Mouse (Mus musculus) inflammation-experienced regulatory T-cells (primary cell): ENCODE data around the gene Efna3. TPM values are rescaled to one million over a fixed set of nuclear protein-coding genes. Genes with fewer than 3 reads are reported as not detected.

ENCODE experiments used
- polyA plus RNA-seq, 2 experiments: library from polyadenylated mRNA; unstranded; fragments of 100-300 nt; shearing (Covaris generic); gene quantifications; one replicate each; pipeline ENCODE4 v1.2.1; 2017

Efna3 gene
- under 1 TPM in 1 of 2 experiments, not detected in 1; 0.49 TPM for polyA plus RNA-seq

GRCm38 (mm10) chr3:89322514-89323165 is at the start of gene Efna3:
Efna3 (minus strand) TSS chr3:89322965.

GRCm38 (mm10) chr3:89365153-89365485 is 42.4 kb upstream of the Efna3 start, which contains the start of gene Dcst1:
Dcst1 (minus strand) TSS chr3:89365253.

DNA sequence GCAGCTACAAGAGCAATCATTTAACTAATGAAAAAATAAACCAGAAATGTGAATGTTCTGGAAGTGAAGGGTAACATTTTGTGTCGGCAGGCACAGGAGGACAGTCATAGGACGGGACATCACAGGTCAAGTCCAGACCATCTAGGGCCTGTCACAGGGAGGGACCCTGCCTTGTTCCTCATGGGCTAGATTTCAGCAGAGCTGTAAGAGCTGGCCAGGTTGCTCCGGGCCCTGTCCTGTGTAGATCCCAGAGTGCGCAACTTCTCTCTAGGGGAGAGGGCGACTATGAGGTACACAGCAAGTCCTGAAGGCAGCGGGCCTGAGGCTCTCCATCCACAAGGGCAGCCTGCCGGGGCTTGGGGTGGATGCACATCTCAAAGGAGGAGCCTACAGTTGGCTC is 38.9 kb upstream of the Efna3 start, which contains the start of gene Dcst2:
TSS of gene Dcst2 (plus strand) at position 301 of the 400 bp plus-strand sequence.

DNA sequence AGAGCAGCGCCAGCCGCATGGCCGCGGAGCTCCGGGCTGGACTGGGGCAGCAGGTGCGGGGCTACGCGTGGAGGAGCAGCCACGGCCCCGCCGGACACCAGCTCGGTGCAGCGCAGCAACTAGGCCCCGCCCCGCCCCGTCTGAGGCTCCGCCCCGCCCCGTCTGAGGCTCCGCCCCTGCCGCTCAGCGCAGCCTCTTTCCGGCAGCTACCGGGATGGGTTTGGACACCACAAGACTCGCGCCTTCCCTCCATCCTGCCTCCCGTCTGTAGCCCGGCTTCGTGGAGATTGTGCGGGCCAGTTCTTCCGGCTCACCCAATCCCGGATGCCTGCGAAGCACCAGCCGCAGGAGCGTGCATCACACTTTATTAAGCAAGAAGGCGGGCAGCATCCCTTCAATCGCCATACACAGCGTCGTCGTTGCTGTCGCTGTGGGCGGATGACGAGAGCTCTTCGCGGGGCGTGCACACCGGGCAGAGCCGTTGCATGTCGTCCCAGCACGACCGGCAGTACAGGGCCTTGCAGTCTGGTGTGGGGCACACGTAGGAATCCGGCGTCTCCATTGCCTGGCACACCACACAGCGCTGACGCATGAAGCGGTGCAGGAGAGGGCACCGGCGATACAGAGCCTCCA is 27.2 kb upstream of the Efna3 start, which contains the start of gene Adam15:
TSS of gene Adam15 (minus strand) at position 128 of the 633 bp plus-strand sequence.

DNA sequence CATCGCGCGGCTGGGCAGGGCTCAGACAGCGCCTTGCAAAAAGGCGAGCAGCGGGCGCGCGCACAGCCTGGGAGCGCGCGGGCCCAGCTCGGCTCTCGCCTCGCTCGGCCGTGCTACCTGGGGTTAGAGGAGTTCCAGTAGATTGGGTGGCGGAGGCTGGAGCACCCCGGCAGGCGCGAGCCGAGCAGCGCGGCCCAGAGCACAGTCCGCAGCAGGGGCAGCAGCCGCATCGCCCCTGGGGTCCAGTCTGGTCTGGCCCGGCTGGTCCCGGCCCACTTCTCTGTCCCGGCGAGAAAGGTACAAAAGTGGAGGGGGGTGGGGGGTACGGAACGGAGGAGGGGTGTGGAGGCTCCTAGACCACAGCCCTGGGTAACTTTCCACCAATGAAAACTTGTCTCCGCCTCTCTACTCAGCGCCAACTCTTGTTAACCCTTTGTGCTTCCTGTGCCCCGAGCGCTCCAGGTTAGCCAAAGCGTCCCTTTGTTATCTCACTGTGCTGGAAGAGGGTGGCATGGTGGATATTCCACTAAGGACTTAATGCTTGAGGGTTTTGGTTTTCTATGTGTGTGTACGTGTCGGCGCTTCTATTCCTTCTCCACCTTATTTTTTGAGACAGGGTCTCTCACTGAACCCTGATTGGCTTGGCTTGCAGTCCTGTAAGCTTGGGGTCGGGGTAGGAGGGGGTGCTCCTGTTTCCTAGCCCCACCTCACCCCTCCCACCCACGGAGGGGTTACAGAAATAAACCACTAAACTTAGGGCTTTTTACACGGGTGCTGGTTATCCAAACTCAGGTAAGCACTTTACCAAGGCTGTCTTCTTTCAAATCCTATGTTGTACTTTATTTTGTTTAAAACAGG is 15.2 kb upstream of the Efna3 start, which contains the start of gene Efna4:
TSS of gene Efna4 (minus strand) at position 308 of the 858 bp plus-strand sequence.

GRCm38 (mm10) chr3:89280606-89281511 is 41.9 kb downstream of the Efna3 start, which contains the start of gene Efna1:
Efna1 (minus strand) TSS chr3:89281142.

GRCm38 (mm10) chr3:89270051-89270755 is 52.6 kb downstream of the Efna3 start, which contains the start of gene Slc50a1:
Slc50a1 (minus strand) TSS chr3:89270570.

Other genes starting within 250 kb of the Efna3 start
- gene Rusc1, start 229.7 kb downstream of the Efna3 start, polyA plus RNA-seq = 10 to 100 TPM; 41.8 to 47.3 TPM
- under 1 TPM in 1 of 2 experiments, not detected in 1; 0.23 TPM for gene Gm43738, start 221.9 kb downstream of the Efna3 start, polyA plus RNA-seq
- gene Fdps, start 221.0 kb downstream of the Efna3 start, polyA plus RNA-seq = 100 to 1,000 TPM in 1 of 2 experiments, 10 to 100 TPM in 1; 59.8 to 110 TPM
- gene Pklr, start 186.8 kb downstream of the Efna3 start, polyA plus RNA-seq = 1 to 10 TPM in 1 of 2 experiments, not detected in 1; 1.8 TPM
- 1 to 10 TPM in 1 of 2 experiments, under 1 TPM in 1; 0.76 to 2.1 TPM for gene Hcn3, start 162.8 kb downstream of the Efna3 start, polyA plus RNA-seq
- gene Clk2, start 158.2 kb downstream of the Efna3 start, polyA plus RNA-seq = 100 to 1,000 TPM; 115 to 129 TPM
- gene Scamp3, start 145.5 kb downstream of the Efna3 start, polyA plus RNA-seq = 100 to 1,000 TPM; 257 to 293 TPM
- gene Fam189b, start 139.8 kb downstream of the Efna3 start, polyA plus RNA-seq = 100 to 1,000 TPM; 204 to 228 TPM
- gene Gba, start 120.0 kb downstream of the Efna3 start, polyA plus RNA-seq = 100 to 1,000 TPM; 120 to 135 TPM
- 1 to 10 TPM in 1 of 2 experiments, under 1 TPM in 1; 0.88 to 1.6 TPM for gene Thbs3, start 107.8 kb downstream of the Efna3 start, polyA plus RNA-seq
- gene Mtx1, start 95.9 kb downstream of the Efna3 start, polyA plus RNA-seq = 100 to 1,000 TPM; 121 to 126 TPM
- 1 to 10 TPM in 1 of 2 experiments, not detected in 1; 1.2 TPM for gene Muc1, start 93.9 kb downstream of the Efna3 start, polyA plus RNA-seq
- gene Krtcap2, start 77.0 kb downstream of the Efna3 start, polyA plus RNA-seq = 100 to 1,000 TPM; 235 to 244 TPM
- gene Trim46, start 76.7 kb downstream of the Efna3 start, polyA plus RNA-seq = 1 to 10 TPM; 3.0 to 3.5 TPM
- 10 to 100 TPM; 84.5 to 92.4 TPM for gene Dpm3, start 63.6 kb downstream of the Efna3 start, polyA plus RNA-seq
- 100 to 1,000 TPM; 239 to 241 TPM for gene Slc50a1, start 52.4 kb downstream of the Efna3 start, polyA plus RNA-seq
- not detected for gene Efna1, start 41.8 kb downstream of the Efna3 start, polyA plus RNA-seq
- gene Efna4, start 15.1 kb upstream of the Efna3 start, polyA plus RNA-seq = under 1 TPM; 0.42 to 0.82 TPM
- gene Adam15, start 27.0 kb upstream of the Efna3 start, polyA plus RNA-seq = 10 to 100 TPM; 24.1 to 31.4 TPM
- under 1 TPM; 0.27 to 0.37 TPM for gene Dcst2, start 39.0 kb upstream of the Efna3 start, polyA plus RNA-seq
- gene Dcst1, start 42.3 kb upstream of the Efna3 start, polyA plus RNA-seq = under 1 TPM; 0.32 to 0.40 TPM
- 10 to 100 TPM; 45.3 to 49.2 TPM for gene Zbtb7b, start 71.8 kb upstream of the Efna3 start, polyA plus RNA-seq
- gene Lenep, start 79.8 kb upstream of the Efna3 start, polyA plus RNA-seq = 1 to 10 TPM in 1 of 2 experiments, not detected in 1; 1.8 TPM
- gene Flad1, start 88.9 kb upstream of the Efna3 start, polyA plus RNA-seq = 10 to 100 TPM; 54.6 to 58.7 TPM
- 10 to 100 TPM; 13.5 to 16.3 TPM for gene Cks1b, start 95.4 kb upstream of the Efna3 start, polyA plus RNA-seq
- gene Shc1, start 95.5 kb upstream of the Efna3 start, polyA plus RNA-seq = 10 to 100 TPM; 69.6 to 83.1 TPM
- 10 to 100 TPM; 76.0 to 78.7 TPM for gene Pygo2, start 107.2 kb upstream of the Efna3 start, polyA plus RNA-seq
- gene Pbxip1, start 113.7 kb upstream of the Efna3 start, polyA plus RNA-seq = 100 to 1,000 TPM; 113 to 129 TPM
- 10 to 100 TPM; 17.2 to 17.9 TPM for gene Pmvk, start 131.6 kb upstream of the Efna3 start, polyA plus RNA-seq
- gene Kcnn3, start 197.2 kb upstream of the Efna3 start, polyA plus RNA-seq = under 1 TPM; 0.04 to 0.12 TPM